Mouse (Mus musculus) intestine, postnatal 0 days (tissue): Measurements from ENCODE around the gene Rapgef2. TPM values are rescaled to one million over a fixed set of nuclear protein-coding genes. Genes with fewer than 3 reads are reported as not detected.
"Not testable (repeated sequence)": the region's sequence is repeated elsewhere in the genome, so short reads cannot be mapped to it uniquely, and the experiment has no call there.

Experiments used
- ATAC-seq: fragments of 200-750 bp; cut with Nextera tagmentation; 2 replicates; pipeline ENCODE4 v1.8.0; 2017; ENCODE audit warnings: mild to moderate bottlenecking, moderate TSS enrichment, moderate library complexity
- H3K27ac ChIP-seq: fragments of 300-500 bp; sonication (generic); 2 replicates; pipeline ENCODE4 v1.5.1; 2014; ENCODE audit warnings: mild to moderate bottlenecking, low read depth, low read length, moderate library complexity
- H3K27me3 ChIP-seq: fragments of 300-500 bp; sonication (generic); replicated peaks from 2 replicates; pipeline ENCODE4 v1.6.1; 2014; ENCODE audit warnings: low read length, mixed read lengths; ENCODE audit not compliant: control insufficient read depth, insufficient read depth
- H3K36me3 ChIP-seq: fragments of 300-500 bp; sonication (generic); 2 replicates; pipeline ENCODE4 v1.6.1; 2014; ENCODE audit warnings: mild to moderate bottlenecking, moderate library complexity; ENCODE audit not compliant: control insufficient read depth, insufficient read depth
- H3K4me1 ChIP-seq: fragments of 300-500 bp; sonication (generic); replicated peaks from 2 replicates; pipeline ENCODE4 v1.6.1; 2014; ENCODE audit warnings: antibody characterized with exemption, low read length, mixed read lengths; ENCODE audit not compliant: control insufficient read depth, insufficient read depth
- H3K4me2 ChIP-seq: fragments of 300-500 bp; sonication (generic); replicated peaks from 2 replicates; pipeline ENCODE4 v1.6.1; 2014; ENCODE audit warnings: low read depth, mild to moderate bottlenecking, moderate library complexity
- H3K4me3 ChIP-seq: fragments of 300-500 bp; sonication (generic); 2 replicates; pipeline ENCODE4 v1.5.1; 2014; ENCODE audit warnings: low read depth, low read length
- H3K9ac ChIP-seq: fragments of 300-500 bp; sonication (generic); 2 replicates; pipeline ENCODE4 v1.6.1; 2014; ENCODE audit warnings: mild to moderate bottlenecking, low read depth, low read length
- H3K9me3 ChIP-seq: fragments of 300-500 bp; sonication (generic); 2 replicates; pipeline ENCODE4 v1.6.1; 2016; ENCODE audit warnings: mixed run types; ENCODE audit not compliant: control insufficient read depth
- CTCF ChIP-seq: sonication (generic); IDR thresholded peaks from 2 replicates; pipeline ENCODE4 v1.5.1; 2016; ENCODE audit warnings: low read depth, mild to moderate bottlenecking, control low read depth, antibody characterized with exemption, moderate library complexity
- WGBS: fragments of 180-500 bp; shearing (Covaris S2); extraction: QIAGEN DNeasy Blood & Tissue Kit; methylation state at CpG from one replicate; pipeline ENCODE4 v1.1.7; 2014; 5-methylcytosine and 5-hydroxymethylcytosine counted together
- polyA plus RNA-seq: library from polyadenylated mRNA; unstranded; fragments of >200 nt; fragmentation: Nextera tagmentation; extraction: Ambion mirVana; gene quantifications from 2 replicates; pipeline ENCODE4 v1.2.1, GENCODE M21; 2015

Rapgef2 gene
- polyA plus RNA-seq, 1 experiment from 2014 or later: 3.2 TPM

GRCm38 (mm10) chr3:79233478-79234415 lies 52.6 kb downstream of the Rapgef2 start:
- Histone ChIP-seq H3K9ac (no peak overlapping the region), H3K9me3 (no peaks in the 10 kb centered on the region), H3K4me1 (no peaks in the 10 kb centered on the region; the same call in 1 of the 2 replicates), H3K4me3 (no peak overlapping the region), H3K27ac (no peak overlapping the region), H3K36me3 (no peaks in the 10 kb centered on the region), H3K4me2 (no peak overlapping the region), H3K27me3 (no peaks in the 10 kb centered on the region)
- 65% methylated on average over 13 of the region's 13 CpGs for WGBS
- TF ChIP-seq CTCF: no peak
- ATAC-seq: no peak

GRCm38 (mm10) chr3:79230718-79231117 lies 55.6 kb downstream of the Rapgef2 start:
- no peaks in the 10 kb centered on the region for H3K9me3 ChIP-seq
- WGBS: 92% methylated on average over 4 of the region's 4 CpGs
- TF ChIP-seq CTCF: no peak
- H3K27ac ChIP-seq: no peak overlapping the region
- ATAC-seq: no peak
- H3K36me3 ChIP-seq: no peaks in the 10 kb centered on the region
- H3K4me1 ChIP-seq: no peaks in the 10 kb centered on the region
- no peak overlapping the region for H3K4me3 ChIP-seq
- H3K9ac ChIP-seq: no peak overlapping the region
- H3K27me3 ChIP-seq: no peaks in the 10 kb centered on the region
- no peak overlapping the region for H3K4me2 ChIP-seq

- no peak for ATAC-seq
- Histone ChIP-seq H3K9ac (no peak overlapping the region), H3K4me2 (no peak overlapping the region), H3K27me3 (no peaks in the 10 kb centered on the region), H3K4me1 (no peaks in the 10 kb centered on the region), H3K36me3 (no peaks in the 10 kb centered on the region), H3K9me3 (no peaks in the 10 kb centered on the region), H3K4me3 (no peak overlapping the region), H3K27ac (no peak overlapping the region; the same call in 1 of the 2 replicates)
- WGBS: 68% methylated on average over 6 of the region's 6 CpGs
- no peak for TF ChIP-seq CTCF
Measured at GRCm38 (mm10) chr3:79229546-79229945, 56.8 kb downstream of the Rapgef2 start.

- Histone ChIP-seq H3K27ac (no peak overlapping the region), H3K4me1 (peaks cover 4% of the 10 kb centered on the region; the same call in 1 of the 2 replicates), H3K4me3 (no peak overlapping the region), H3K4me2 (no peak overlapping the region), H3K9ac (no peak overlapping the region), H3K27me3 (no peaks in the 10 kb centered on the region), H3K9me3 (no peaks in the 10 kb centered on the region), H3K36me3 (no peaks in the 10 kb centered on the region)
- no peak for ATAC-seq
- TF ChIP-seq CTCF: no peak
Measured at GRCm38 (mm10) chr3:79228304-79228703, 58.0 kb downstream of the Rapgef2 start.

- Histone ChIP-seq H3K4me3 (no peak overlapping the region), H3K9ac (no peak overlapping the region), H3K27ac (no peak overlapping the region), H3K36me3 (no peaks in the 10 kb centered on the region), H3K4me1 (peaks cover 6% of the 10 kb centered on the region; the same call in 1 of the 2 replicates), H3K4me2 (no peak overlapping the region), H3K27me3 (no peaks in the 10 kb centered on the region), H3K9me3 (no peaks in the 10 kb centered on the region)
- WGBS: 83% methylated on average over 17 of the region's 17 CpGs
- no peak for ATAC-seq
- no peak for TF ChIP-seq CTCF
Measured at GRCm38 (mm10) chr3:79227356-79228088, 58.8 kb downstream of the Rapgef2 start.

DNA sequence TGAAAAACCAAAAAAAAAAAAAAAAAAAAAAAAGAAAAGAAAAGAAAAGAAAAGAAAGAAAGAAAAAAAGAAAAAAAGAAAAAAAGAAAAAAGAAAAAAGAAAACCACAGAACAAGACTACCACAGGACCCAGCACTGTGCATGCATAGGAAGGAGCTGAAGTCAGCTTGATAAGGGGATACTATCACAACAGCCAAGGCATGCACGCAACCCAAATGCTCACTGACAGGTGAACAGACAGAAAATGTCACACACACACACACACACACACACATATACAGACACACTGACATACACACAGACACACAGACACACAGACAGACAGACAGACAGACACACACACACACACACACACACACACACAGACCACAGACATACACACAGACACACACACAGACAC lies 59.5 kb downstream of the Rapgef2 start:
- WGBS: 71% methylated on average over 1 of the region's 1 CpGs
- H3K9me3 ChIP-seq, ATAC-seq: not testable (repeated sequence)

More for the DNA sequence above, 59.5 kb downstream of the Rapgef2 start:
- not testable (repeated sequence) for H3K27ac ChIP-seq, H3K27me3 ChIP-seq, H3K4me2 ChIP-seq, H3K4me1 ChIP-seq, H3K4me3 ChIP-seq, H3K36me3 ChIP-seq, H3K9ac ChIP-seq
